Mouse (Mus musculus): ENCODE measurements at regions not wholly inside any gene's neighbourhood (a gene's known extent, or its start where the extent isn't known, plus 50 kb on each side); places are given as distances from the start of the nearest gene placed in this dataset.

- no peak for TF ChIP-seq CTCF (IDR thresholded peaks at IDR 0.05; ENCODE audit: low read depth, low read length)
- TF ChIP-seq POLR2A (IDR thresholded peaks at IDR 0.05; ENCODE audit: extremely low read depth, insufficient read depth, low read length): no peak
- Histone ChIP-seq H3K4me3 (ENCODE audit: insufficient read depth, low read depth, low read length) (no peak overlapping the region), H3K27ac (replicated peaks; ENCODE audit: insufficient read depth, low read depth, low read length) (no peak overlapping the region), H3K79me2 (ENCODE audit: control insufficient read depth, insufficient read depth, low read length) (no peaks in the 10 kb centered on the region), H3K9ac (ENCODE audit: low read depth, low read length) (no peak overlapping the region), H3K36me3 (ENCODE audit: control insufficient read depth, insufficient read depth, low read length) (no peaks in the 10 kb centered on the region), H3K4me1 (ENCODE audit: control insufficient read depth, insufficient read depth, low read length) (no peaks in the 10 kb centered on the region), H3K27me3 (ENCODE audit: control insufficient read depth, insufficient read depth, low read length) (0 out of 2 replicates have a peak, but pooled peaks cover 2% of the 10 kb centered on the region)
- peak; percentile 6 for DNase-seq (ENCODE audit: extremely low read depth, low read depth, low spot score)
These were observed 50.2 kb upstream of the Ptprg start for GRCm38 (mm10) chr14:11503156-11503555.

All from liver, adult 2 months (tissue).